Mouse (Mus musculus) erythroblast, embryonic 14.5 days (primary cell): Measurements from ENCODE around the gene Ggct.

ENCODE experiments used
- GATA1 ChIP-seq: IDR thresholded peaks from 2 replicates; pipeline ENCODE4 v1.6.1; 2012; ENCODE audit warnings: low read length, inconsistent platforms, mixed read lengths
- TAL1 ChIP-seq: IDR thresholded peaks from 3 replicates; pipeline ENCODE4 v1.6.1; 2012; ENCODE audit warnings: low read length, inconsistent platforms, mixed read lengths

- TF ChIP-seq GATA1 (no peak), TAL1 (no peak)
Observed at GRCm38 (mm10) chr6:54979426-54979825, 13.3 kb downstream of the Ggct start.
